Mouse (Mus musculus): ENCODE results near the gene Hoxa11.

Hoxa11 gene

DNA sequence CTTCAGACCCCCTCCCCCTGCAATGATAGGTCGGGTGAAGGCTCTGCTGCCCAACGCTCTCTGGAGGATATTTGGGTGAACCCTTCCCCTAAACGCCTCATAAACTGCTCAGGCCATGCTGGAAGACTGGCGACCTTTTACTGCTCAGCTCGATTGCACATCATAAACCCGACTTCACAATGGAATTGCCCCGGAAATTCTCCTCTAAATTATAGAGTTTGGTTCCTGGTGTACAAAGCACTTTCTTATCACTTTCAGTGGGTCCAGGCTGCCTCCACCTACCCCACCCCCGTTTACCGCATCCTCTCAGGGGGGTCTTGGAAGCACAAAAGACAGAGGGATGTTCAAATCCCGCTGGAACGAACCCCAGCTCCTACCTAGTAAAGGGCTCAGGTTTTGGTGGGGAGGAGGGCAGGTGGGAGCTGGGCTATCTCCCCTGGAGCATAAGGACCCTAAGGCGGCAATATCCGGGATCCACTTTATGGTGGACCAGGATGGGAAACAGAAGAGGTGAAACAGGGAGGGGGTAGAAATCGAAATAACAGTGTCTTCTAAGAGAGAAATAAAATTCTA, 26.9 kb downstream of the Hoxa11 start:
- no peak for DNase-seq

DNA sequence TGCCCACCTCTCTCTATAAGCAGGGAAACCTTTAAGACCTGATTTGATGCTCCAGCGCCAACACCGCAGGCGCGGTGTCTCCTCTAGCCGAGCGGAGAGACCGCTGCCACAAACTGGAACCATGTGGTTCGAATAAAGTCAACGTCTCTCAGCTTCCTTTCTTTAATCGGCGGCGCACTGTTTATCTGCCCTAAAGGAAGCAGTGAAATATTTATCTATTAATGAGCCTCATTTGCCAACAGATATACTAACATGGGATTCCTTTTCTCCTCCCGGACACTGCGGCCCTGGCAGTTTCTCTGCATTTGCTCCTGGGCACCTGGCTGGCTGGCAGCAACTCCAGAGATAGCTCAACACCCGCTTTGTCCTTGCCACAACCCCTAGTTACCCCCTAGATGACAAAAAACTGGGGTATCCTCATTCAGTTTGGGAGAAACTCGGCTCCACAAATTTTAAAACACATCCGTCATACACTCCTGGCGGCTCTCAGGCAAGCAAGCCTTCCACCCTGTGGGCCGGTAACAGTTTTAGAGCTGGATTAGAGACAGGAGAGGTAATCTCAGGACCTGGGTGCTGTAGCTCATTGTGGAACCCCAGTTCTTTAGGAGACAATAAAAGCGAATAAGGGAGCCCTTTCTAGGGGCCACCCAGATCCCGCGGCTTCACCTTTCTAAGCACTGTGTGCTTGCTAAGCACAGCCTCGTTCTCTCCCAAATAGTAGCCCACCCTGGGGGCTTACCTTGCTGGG, 27.5 kb downstream of the Hoxa11 start:
- DNase-seq = peak; percentile 51

DNA sequence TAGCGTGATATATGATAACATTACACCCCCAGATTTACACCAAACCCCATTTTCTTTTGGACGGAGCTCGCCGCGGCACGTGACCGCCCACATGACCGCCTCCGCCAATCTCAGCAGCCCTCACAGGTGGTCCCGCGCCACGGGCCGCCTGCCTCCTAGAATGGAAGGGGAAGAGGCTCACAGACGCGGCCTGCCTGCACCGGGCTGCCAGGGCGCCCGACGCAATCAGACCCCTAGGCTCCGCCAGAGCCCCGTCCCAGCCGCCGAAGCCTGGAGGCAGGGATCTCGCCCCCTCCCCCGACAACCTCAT, 28.2 kb downstream of the Hoxa11 start:
- peak; percentile 96 for DNase-seq

DNA sequence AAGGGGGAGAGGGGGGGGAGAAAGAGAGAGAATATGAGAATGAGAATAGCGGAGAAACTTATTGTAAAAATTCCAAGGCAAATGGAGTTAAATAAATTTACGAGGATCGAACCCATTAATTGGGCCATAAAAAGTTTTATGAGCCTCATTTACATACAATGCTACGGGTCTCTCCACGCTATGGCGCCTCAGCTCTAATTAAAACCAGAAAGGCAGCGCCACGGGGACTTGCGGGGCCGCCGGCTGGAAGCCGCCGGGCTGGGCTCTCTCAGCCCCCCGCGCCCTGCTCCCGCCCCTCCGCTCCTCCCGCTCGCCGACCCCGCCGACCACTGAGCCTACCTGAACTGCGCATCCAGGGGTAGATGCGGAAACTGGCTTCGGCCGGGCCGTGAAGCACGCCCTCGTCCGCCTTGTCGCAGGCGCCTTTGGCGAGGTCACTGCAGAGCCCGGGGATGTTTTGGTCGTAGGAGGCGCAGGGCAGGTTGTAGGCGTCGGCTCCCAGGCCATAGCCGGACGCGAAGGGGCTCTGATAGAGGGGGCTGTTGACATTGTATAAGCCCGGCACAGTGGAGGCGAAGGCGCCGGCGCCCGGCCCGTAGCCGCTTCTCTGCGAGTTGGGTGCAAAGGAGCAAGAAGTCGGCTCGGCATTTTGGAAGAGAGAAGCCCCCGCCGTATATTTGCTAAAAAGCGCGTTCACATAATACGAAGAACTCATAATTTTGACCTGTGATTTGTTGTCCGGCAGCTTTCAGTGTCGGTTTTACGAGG, 28.7 kb downstream of the Hoxa11 start:
- DNase-seq = peak; percentile 72

DNA sequence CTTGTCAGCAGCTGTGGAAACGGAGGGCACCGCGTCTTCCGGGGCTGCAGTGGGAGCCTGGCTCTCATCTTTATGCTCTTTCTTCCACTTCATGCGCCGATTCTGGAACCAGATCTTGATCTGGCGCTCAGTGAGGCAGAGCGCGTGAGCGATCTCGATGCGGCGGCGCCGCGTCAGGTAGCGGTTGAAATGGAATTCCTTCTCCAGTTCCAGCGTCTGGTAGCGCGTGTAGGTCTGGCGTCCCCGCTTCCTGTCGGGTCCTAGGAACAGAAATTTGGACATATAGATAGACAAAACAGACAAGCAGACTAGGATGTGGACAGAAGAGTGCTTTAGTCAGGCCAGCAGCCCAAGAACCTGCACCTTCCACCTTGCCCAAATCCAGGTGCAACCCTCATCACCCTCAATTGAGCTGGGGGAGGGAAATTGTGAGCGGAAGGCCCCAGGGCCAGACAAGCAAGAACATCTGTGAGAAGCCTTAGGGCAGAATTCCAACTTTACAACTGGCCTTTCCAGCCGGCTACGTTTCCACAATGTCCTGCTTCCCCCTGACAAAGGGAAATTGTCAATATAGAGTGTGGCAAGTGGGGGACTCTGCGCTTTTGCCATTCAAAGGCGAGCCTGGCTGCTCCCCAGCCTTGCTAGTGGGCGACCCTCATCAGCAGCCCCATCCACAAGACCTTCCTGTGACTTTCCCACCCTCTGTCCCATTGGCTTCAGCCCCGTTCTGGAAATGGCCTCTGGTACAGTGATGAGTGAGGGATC, 29.7 kb downstream of the Hoxa11 start:
- peak; percentile 57 for DNase-seq

DNA sequence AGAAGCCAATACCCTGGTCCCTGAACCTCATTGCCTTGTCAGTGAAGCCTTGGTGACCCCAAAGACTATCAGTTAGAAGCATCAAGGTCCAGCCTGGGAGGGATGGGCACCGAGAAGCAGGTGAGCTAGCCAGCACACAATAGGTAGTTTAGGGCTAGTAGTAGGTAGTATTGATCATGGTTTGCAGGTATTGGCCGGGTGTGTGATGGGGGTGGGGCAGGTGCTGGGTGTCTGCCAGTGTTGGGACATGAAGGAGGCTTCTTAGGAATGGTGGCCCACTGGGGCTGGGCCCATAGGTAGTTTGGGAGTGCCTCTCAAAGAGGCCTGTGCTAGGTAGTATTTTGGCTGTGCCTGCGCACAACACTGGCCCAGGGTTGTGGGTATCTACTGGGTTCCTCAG, 30.5 kb downstream of the Hoxa11 start:
- no peak for DNase-seq

DNA sequence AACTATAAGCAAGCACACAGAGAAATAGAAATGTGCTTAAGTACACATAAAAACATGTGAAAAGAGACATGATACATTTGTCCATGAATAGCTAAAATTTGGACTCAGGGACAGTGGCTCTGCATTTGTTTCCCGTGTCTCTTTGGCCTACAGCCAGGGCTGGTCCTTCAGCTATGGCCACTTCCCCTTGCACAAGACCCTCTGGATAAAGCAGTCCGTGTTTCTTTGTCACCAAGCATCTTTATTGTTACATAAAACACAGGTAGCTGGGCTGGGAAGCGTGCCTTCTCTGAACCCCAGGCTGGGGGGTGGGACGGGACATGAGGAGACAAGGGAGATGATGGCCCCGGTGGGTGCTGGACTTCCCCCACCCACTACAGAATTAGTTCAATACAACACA, 31.3 kb downstream of the Hoxa11 start:
- DNase-seq = peak; percentile 36

DNA sequence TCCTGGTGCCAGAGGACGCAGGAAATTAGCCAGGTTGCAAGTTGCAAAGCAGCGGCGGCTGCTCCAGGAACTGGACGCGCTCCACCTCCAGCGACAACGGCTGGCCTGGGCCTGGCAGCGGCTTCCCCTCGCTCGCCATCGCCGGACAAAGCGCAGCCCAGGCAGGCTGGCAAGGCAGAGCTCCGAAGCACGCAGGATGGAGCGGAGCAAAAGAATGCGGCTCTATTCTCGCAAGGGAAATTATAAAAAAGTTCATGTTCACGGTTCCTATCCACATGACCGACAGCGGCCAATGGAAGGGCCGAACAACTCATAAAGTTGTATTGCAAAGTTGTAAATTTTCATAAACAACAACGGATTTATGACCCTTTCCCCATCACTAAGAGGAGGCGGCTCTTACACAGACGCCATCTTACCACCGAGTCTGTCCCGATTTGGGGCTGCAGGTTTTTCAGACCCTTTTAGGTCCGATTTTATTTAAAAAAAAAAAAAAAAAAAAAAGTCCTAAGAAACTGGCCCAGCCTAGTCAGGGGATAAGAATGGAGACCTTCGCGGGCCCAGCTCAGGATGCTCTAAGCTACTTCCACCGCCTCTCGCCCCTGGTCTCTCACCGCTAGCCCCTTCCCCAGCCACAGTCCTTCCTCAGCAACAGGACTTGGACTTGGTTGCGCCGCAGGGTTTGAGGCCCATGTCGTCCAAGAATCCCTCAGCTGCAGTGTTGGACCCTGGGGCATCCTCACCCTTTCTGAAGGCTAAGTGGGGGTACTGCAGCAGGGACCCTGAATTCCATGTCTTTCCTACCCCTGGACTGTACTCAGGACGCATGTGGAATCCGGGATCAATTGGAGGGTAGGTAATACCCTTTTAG, 32.3 kb downstream of the Hoxa11 start, which contains the start of the genes Hoxa3 and Gm28308:
TSS of gene Hoxa3 (minus strand) at position 218 of the 868 bp plus-strand sequence.
TSS of gene Gm28308 (minus strand) at position 221 of the 868 bp plus-strand sequence.
- peak; percentile 91 for DNase-seq

DNA sequence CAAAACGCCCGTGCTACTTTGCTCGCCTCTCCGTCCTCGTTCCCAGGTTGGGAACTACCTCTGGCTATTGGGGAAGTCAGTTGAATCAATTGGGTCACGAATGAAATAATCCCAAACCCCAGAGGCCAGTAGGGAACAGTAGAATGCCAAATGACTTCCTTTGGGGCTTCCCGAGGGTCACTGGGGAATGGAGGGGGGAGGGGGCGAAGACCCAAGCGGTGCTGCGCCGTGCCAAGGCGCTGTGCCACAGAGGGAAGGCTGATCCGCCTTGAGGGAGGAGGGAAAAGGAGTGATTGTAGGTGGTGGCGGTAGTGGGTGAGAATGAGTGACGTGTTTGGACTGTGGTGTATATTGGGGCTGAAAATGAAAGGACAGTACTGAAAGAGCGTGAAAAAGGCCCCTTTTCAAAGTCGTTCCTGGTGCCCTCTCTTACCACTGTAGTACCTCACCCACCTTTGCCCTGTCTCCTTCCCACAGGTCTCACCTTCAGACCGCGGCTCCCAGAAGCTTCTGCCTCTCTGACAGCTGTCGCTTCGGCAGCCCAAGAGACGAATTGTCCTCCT, 33.0 kb downstream of the Hoxa11 start:
- DNase-seq = peak; percentile 81

DNA sequence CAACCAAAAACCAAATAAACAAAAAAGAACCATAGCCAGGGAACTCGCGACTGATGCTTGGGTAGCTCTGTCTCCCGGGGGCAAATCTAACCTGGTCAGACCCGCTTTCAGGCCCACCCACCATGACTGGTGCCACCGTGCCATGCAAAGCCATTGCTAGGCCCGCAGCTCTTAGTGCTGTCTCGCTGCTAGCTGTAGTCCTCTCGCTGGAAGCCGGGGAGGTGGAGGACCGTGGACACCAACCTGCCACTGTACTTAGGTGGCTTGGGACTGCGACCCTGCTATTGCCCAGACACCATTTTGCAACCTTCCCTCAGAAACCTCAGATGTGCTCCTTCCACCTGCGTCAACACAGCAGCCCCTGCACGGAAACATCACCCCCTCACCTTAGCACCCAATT, 33.6 kb downstream of the Hoxa11 start:
- DNase-seq = no peak

DNA sequence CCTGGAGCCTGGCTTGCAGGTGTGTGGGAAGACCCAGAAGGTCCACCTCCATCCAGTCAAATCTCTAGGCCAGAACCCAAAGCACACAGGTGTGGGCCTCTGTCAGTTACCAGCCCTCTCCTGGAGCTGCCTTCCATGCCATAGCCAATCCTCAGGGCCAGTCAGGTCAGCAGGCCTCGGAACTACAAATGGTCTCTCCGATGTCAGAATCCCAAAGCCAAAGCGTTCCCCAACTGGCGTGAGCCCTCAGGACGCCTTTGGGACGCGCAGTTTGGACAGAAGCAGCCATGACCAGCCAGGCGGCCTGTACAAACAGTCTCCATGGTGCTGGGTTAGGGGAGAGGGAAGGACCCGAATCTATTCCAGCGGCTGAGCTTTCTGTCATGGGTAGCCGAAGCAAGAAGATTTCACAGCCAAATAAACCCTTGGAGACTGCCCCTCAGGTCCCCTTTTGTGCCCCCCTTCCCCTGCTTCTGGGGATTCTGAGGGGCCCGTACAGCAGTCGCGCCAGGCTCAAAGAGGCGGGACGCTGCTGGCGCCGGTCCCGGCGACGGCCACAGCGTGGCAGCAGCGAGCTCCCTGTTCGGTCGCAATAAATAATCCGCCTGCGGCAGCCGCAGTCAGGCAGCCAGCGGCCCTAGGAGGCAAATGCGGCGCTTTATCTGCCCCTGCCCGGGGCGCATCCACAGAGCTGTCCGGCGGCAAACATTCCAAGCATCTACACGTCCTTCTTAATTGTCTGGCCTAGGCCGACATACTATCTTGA, 34.3 kb downstream of the Hoxa11 start:
- peak; percentile 92 for DNase-seq

DNA sequence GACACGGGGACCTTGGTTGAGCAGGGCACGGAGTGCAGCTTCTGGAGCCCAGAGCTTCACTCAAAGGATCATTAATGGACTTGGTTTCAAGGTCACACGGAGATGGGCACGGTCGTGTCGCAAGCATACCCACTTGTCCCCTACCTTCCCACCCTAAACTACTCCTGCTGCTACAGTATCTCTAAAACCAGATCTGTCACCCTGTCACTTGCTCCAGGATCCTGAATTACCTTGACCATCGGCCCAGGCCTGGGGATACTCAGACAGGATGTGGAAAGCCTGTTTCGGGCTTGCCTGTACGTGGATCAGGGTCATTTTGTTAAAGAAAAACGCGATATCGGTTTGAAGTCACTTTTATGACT, 35.9 kb downstream of the Hoxa11 start:
- peak; percentile 30 for DNase-seq

DNA sequence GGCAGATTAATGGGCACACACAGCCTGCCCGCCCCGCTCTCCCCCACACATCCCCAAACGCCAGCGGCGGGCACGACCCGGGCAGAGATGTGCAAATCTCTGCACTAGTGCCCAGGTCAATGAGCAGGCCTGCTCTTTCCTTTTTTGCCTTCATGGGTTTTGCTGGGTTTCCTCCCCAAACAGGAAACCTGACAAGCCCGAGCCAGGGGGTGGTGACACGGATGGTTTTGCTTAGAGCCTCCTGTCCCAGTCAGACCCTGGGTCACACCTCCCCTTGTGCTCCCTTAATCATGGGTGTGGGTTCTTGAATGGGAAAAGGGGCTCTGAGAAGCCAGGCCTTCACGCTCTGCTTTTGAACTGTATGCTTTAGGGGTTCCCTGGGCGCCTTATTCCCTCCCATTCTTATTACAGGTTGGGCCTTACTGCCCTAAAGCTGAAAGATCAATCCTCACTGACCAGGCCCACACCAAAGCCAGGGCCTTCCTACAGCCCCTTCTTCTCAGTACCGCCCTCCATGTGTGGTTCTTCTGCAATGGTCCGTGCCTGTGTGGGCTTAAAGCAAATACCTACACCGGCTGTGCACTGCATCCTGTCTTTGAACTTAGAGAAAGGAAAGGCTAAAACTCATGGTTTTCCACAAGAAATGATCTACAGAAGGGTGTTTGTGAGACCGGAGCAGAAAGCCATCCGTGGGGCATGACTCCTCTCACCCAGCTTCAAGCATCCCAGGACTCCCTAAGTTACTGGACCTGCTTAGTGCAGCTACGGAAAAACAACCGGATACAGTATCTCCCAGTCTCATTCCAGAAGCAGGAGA, 36.5 kb downstream of the Hoxa11 start:
- peak; percentile 16 for DNase-seq

DNA sequence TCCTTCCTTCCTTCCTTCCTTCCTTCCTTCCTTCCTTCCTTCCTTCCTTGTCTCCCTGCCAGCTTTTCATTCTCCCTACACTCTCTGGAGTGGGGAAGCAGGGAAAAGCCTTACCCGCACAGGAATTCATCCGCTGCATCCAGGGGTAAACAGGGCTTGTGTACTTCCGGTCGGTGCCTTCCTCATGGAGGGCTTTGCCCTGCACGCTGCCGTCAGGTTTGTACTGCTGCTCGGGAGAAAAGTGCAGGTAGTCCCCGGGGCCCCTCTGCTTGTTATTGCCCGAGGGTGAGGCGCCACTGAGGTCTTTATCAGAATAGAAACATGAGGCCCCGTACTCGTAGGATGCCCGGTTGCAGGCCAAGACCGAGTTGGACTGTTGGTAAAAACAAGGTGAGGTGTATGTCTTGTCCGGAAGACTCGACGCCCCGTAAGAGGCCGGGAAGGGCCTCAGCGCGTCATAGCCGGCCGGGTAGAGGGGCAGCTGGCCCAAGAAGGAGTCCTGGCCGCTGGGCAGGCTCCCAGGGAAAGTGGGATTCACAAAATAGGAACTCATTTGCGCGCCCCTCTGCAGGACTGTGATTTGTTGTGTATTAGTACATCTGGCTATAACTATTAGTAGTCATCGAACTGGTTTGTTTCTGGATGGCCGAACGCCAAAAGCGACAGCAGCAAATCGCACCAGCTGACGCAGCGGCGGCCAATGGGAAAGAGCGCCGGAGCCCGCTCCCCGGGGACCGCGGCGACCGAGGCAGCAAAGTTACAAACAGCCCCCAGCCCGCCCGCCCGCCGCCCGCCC, 37.3 kb downstream of the Hoxa11 start, which contains the start of gene Hoxa6:
TSS of gene Hoxa6 (minus strand) at position 651 of the 796 bp plus-strand sequence.
- peak; percentile 88 for DNase-seq

DNA sequence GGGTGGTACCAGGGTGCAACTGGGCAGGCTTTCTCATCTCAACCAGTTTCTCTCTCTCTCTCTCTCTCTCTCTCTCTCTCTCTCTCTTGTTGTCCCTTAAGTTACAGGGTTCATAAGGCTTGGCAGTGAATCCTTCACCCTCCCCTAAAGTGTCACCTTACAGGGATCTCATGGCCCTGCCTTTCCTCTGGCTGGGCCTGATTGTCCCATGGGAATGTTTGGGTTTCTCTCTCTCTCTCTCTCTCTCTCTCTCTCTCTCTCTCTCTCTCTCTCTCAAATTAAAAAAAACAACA, 38.0 kb downstream of the Hoxa11 start:
- DNase-seq = peak; percentile 5

DNA sequence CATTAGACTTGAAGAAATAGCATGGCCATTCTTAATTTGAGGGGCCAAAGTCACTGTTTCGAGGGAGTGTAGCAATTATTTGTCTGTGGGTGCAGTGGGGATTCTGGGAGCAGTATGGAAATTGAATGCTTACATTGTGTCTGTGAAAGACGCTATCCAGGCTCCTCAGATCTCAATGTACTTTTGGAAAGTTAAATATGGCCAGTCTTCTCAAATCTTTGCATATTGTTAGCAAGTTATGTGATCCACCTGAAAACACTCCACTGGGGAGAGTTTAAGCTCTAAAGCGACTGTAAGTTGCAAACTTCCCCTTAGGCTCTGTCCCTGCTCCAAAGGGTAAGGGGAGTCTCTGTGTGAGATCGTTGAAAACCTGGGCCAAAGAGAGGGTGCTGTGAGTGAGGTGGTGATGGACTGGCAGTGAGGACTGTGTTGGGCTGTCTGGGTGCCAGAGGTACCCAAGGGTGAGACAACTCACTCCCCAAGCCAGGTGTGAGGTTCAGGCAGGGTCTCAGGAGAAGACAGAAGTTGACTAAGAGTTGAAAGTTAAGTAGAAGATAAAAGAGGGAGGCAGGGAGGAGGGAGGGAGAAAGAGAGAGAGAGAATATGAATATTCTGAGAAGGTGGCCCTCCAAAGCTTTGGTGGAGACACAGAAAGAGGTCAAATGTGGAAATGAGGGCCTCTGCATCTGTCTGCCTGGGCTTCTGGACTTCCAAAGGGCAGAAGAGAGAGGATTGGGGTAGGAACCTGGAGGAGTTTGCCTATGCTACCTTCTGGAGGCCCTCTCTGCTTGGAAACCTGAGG, 38.5 kb downstream of the Hoxa11 start:
- no peak for DNase-seq

DNA sequence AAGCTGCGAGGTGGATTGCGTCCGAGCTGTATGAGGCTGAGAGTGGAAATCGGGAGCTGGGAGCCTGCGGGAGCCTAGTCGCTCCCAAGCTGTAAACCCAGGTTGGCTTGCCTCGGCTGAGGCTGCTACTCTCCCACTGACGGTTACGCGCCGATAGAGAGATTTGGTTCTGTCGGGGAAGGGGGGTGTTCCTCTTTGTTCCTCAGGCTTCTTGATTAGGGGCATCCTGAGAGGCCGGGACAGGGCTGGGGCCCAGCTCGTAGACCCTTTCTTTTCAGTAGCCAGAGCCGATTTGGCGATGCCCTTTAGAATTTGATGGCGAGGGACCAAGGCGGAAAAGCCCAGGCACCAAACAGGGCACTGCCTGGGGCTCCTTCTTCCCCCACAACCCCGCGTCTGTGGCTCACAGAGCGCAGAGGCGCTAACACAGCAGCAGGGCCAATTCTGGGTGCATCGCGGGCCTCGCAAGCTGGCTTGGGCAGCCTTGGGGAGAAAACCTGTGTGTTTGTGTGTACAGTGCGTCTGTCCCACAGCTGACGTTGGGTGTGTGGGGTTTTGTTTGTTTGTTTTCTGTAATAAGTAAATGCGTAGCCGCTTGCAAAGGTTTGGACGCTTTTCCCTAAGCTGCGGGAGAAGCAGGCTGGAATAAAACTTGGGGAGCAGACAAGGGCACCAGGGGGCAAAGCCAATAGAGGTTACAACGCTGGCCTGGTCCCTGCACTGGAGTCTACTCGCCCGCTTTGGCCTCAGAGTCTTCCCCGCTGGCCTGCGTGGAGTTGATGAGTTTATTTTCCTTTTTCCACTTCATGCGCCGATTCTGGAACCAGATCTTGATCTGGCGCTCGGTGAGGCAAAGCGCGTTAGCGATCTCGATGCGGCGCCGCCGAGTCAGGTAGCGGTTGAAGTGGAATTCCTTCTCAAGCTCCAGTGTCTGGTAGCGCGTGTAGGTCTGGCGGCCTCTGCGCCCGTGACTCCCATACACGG, 39.7 kb downstream of the Hoxa11 start:
- DNase-seq = no peak

Data from kidney, postnatal 14 days (tissue).